Mouse (Mus musculus) liver, postnatal 0 days (tissue): Measurements from ENCODE around the gene Camkmt. TPM values are rescaled to one million over a fixed set of nuclear protein-coding genes. Genes with fewer than 3 reads are reported as not detected.

Source experiments
- ATAC-seq: fragments of 200-750 bp; cut with Nextera tagmentation; 2 replicates; pipeline ENCODE4 v1.8.0; 2017; ENCODE audit warnings: mild to moderate bottlenecking, moderate library complexity
- DNase-seq: peaks from one replicate; pipeline ENCODE4 v3.0.0-alpha.2; 2016
- H3K27ac ChIP-seq: fragments of 300-500 bp; sonication (generic); 2 replicates; pipeline ENCODE4 v1.5.1; 2014; ENCODE audit warnings: antibody characterized with exemption, moderate library complexity, mild to moderate bottlenecking, low read depth
- H3K27me3 ChIP-seq: fragments of 300-500 bp; sonication (generic); 2 replicates; pipeline ENCODE4 v1.6.1; 2014; ENCODE audit warnings: low read length, control low read depth, mixed read lengths; ENCODE audit not compliant: insufficient read depth
- H3K36me3 ChIP-seq: fragments of 300-500 bp; sonication (generic); replicated peaks from 2 replicates; pipeline ENCODE4 v1.6.1; 2014; ENCODE audit warnings: mild to moderate bottlenecking, control low read depth, low read length, moderate library complexity, mixed read lengths; ENCODE audit not compliant: insufficient read depth
- H3K4me1 ChIP-seq: fragments of 300-500 bp; sonication (generic); 2 replicates; pipeline ENCODE4 v1.6.1; 2014; ENCODE audit warnings: antibody characterized with exemption, mild to moderate bottlenecking, control low read depth; ENCODE audit not compliant: insufficient read depth
- H3K4me2 ChIP-seq: fragments of 300-500 bp; sonication (generic); 2 replicates; pipeline ENCODE4 v1.6.1; 2014; ENCODE audit warnings: low read depth, mild to moderate bottlenecking, low read length, moderate library complexity, mixed read lengths
- H3K4me3 ChIP-seq: fragments of 300-500 bp; sonication (generic); 2 replicates; pipeline ENCODE4 v1.5.1; 2014; ENCODE audit warnings: low read depth, low read length
- H3K9ac ChIP-seq: fragments of 300-500 bp; sonication (generic); replicated peaks from 2 replicates; pipeline ENCODE4 v1.6.1; 2014; ENCODE audit warnings: mild to moderate bottlenecking, moderate library complexity
- H3K9me3 ChIP-seq: fragments of 300-500 bp; sonication (generic); 2 replicates; pipeline ENCODE4 v1.6.1; 2016; ENCODE audit warnings: mild to moderate bottlenecking, control low read depth, low read length, mixed read lengths
- CTCF ChIP-seq: sonication (generic); IDR thresholded peaks from 2 replicates; pipeline ENCODE4 v1.5.1; 2016; ENCODE audit warnings: antibody characterized with exemption, low read depth
- EP300 ChIP-seq: IDR thresholded peaks from 2 replicates; pipeline ENCODE4 v1.6.1; 2016; ENCODE audit warnings: antibody characterized with exemption, low read depth, mild to moderate bottlenecking
- WGBS: fragments of 180-500 bp; shearing (Covaris S2); extraction: QIAGEN DNeasy Blood & Tissue Kit; methylation state at CpG from one replicate; pipeline ENCODE4 v1.1.7; 2014; ENCODE audit not compliant: insufficient replicate concordance; 5-methylcytosine and 5-hydroxymethylcytosine counted together
- polyA plus RNA-seq: library from polyadenylated mRNA; unstranded; fragments of >200 nt; fragmentation: Nextera tagmentation; extraction: Ambion mirVana; gene quantifications from 2 replicates; pipeline ENCODE4 v1.2.1, GENCODE M21; 2015

Camkmt gene
- polyA plus RNA-seq, 1 experiment from 2014 or later, result 1.4 TPM

- WGBS, result 59% methylated on average over 7 of the region's 7 CpGs
- no peaks in the 10 kb centered on the region for H3K36me3 ChIP-seq
- no peaks in the 10 kb centered on the region for H3K9me3 ChIP-seq
- H3K27me3 ChIP-seq, result no peaks in the 10 kb centered on the region
- no peak overlapping the region for H3K4me3 ChIP-seq
- H3K9ac ChIP-seq, result no peak overlapping the region
- ATAC-seq (no peak), DNase-seq (peak; percentile 16)
- H3K27ac ChIP-seq, result no peak overlapping the region
- no peak overlapping the region for H3K4me2 ChIP-seq
- TF ChIP-seq EP300, result no peak
- TF ChIP-seq CTCF, result no peak
- no peaks in the 10 kb centered on the region for H3K4me1 ChIP-seq
Observed at GRCm38 (mm10) chr17:85249744-85250143, 159.4 kb downstream of the Camkmt start.

GRCm38 (mm10) chr17:85256930-85257329 lies 166.6 kb downstream of the Camkmt start:
- DNase-seq (no peak), ATAC-seq (no peak)
- no peak for TF ChIP-seq EP300
- no peak for TF ChIP-seq CTCF
- no peak overlapping the region for H3K27ac ChIP-seq
- H3K9ac ChIP-seq, result no peak overlapping the region
- H3K4me3 ChIP-seq, result no peak overlapping the region
- no peaks in the 10 kb centered on the region for H3K36me3 ChIP-seq
- H3K9me3 ChIP-seq, result no peaks in the 10 kb centered on the region
- no peaks in the 10 kb centered on the region for H3K27me3 ChIP-seq
- no peaks in the 10 kb centered on the region for H3K4me1 ChIP-seq
- peak overlapping the region; percentile 39 for H3K4me2 ChIP-seq
- 34% methylated on average over 9 of the region's 9 CpGs for WGBS

- Histone ChIP-seq H3K9ac (no peak overlapping the region), H3K4me2 (peak overlapping the region; percentile 39), H3K27ac (no peak overlapping the region), H3K4me1 (no peaks in the 10 kb centered on the region), H3K9me3 (no peaks in the 10 kb centered on the region), H3K27me3 (no peaks in the 10 kb centered on the region), H3K36me3 (no peaks in the 10 kb centered on the region), H3K4me3 (no peak overlapping the region)
- no peak for TF ChIP-seq CTCF
- no peak for TF ChIP-seq EP300
- WGBS, result 60% methylated on average over 11 of the region's 11 CpGs
- DNase-seq (no peak), ATAC-seq (no peak)
Observed at GRCm38 (mm10) chr17:85257348-85257747, 167.0 kb downstream of the Camkmt start.

GRCm38 (mm10) chr17:85258703-85259341 lies 168.5 kb downstream of the Camkmt start:
- Histone ChIP-seq H3K4me3 (no peak overlapping the region), H3K36me3 (no peaks in the 10 kb centered on the region), H3K27ac (no peak overlapping the region), H3K4me1 (no peaks in the 10 kb centered on the region), H3K4me2 (no peak overlapping the region), H3K27me3 (no peaks in the 10 kb centered on the region), H3K9ac (no peak overlapping the region), H3K9me3 (no peaks in the 10 kb centered on the region)
- DNase-seq (no peak), ATAC-seq (no peak)
- TF ChIP-seq CTCF, result no peak
- TF ChIP-seq EP300, result no peak
- 81% methylated on average over 13 of the region's 13 CpGs for WGBS

GRCm38 (mm10) chr17:85266831-85267422 lies 176.6 kb downstream of the Camkmt start:
- no peak overlapping the region for H3K4me3 ChIP-seq
- H3K4me2 ChIP-seq, result no peak overlapping the region
- H3K4me1 ChIP-seq, result no peaks in the 10 kb centered on the region
- no peak overlapping the region for H3K27ac ChIP-seq
- DNase-seq (no peak), ATAC-seq (no peak)
- TF ChIP-seq CTCF (no peak), EP300 (no peak)
- no peaks in the 10 kb centered on the region for H3K27me3 ChIP-seq
- 86% methylated on average over 12 of the region's 12 CpGs for WGBS
- no peak overlapping the region for H3K9ac ChIP-seq
- H3K36me3 ChIP-seq, result no peaks in the 10 kb centered on the region
- H3K9me3 ChIP-seq, result no peaks in the 10 kb centered on the region

GRCm38 (mm10) chr17:85271466-85272175 lies 181.3 kb downstream of the Camkmt start:
- ATAC-seq (no peak), DNase-seq (no peak)
- H3K9ac ChIP-seq, result no peak overlapping the region
- no peak overlapping the region for H3K4me3 ChIP-seq
- no peaks in the 10 kb centered on the region for H3K27me3 ChIP-seq
- no peak for TF ChIP-seq EP300
- no peak for TF ChIP-seq CTCF
- H3K4me2 ChIP-seq, result no peak overlapping the region
- 85% methylated on average over 20 of the region's 20 CpGs for WGBS
- no peaks in the 10 kb centered on the region for H3K36me3 ChIP-seq
- no peaks in the 10 kb centered on the region for H3K9me3 ChIP-seq
- H3K27ac ChIP-seq, result no peak overlapping the region
- no peaks in the 10 kb centered on the region for H3K4me1 ChIP-seq
